Mouse (Mus musculus): Measurements from ENCODE around the gene Ahnak.

GRCm38 (mm10) chr19:8962256-8962655 is 26.8 kb upstream of the Ahnak start:
- TF ChIP-seq POLR2A (IDR thresholded peaks at IDR 0.05; ENCODE audit: insufficient read depth, low read length) (no peak), CTCF (IDR thresholded peaks at IDR 0.05; ENCODE audit: low read depth, low read length) (no peak)

Measured in ES-Bruce4 (cell line).